Mouse (Mus musculus): ENCODE results near the gene Rgs13. TPM values are rescaled to one million over a fixed set of nuclear protein-coding genes. Genes with fewer than 3 reads are reported as not detected.

Rgs13 gene
- polyA plus RNA-seq, 1 experiment = not detected

- peak; percentile 43 to 73 for DNase-seq (ENCODE audit: low read depth in 1 of 2, low spot score in 2 of 2)
- no peaks in the 10 kb centered on the region for H3K36me3 ChIP-seq (ENCODE audit: control insufficient read depth, insufficient read depth, low read length)
- no peak overlapping the region for H3K4me3 ChIP-seq (ENCODE audit: extremely low read depth, insufficient read depth, insufficient read length)
- no peaks in the 10 kb centered on the region for H3K27me3 ChIP-seq (ENCODE audit: control insufficient read depth, insufficient read depth, low read length)
- no peak for TF ChIP-seq POLR2A (IDR thresholded peaks at IDR 0.05; ENCODE audit: low read depth, low read length)
- TF ChIP-seq CTCF (IDR thresholded peaks at IDR 0.05; ENCODE audit: extremely low read depth, insufficient read depth, insufficient read length, insufficient replicate concordance) = no peak
- peak overlapping the region; percentile 48; the same call in 1 of the 2 replicates for H3K27ac ChIP-seq (ENCODE audit: insufficient read depth, low read length)
- WGBS = 61% methylated on average over 9 of the region's 9 CpGs
- no peaks in the 10 kb centered on the region; the same call in 1 of the 2 replicates for H3K4me1 ChIP-seq (ENCODE audit: control insufficient read depth, insufficient read depth, insufficient read length)
These were observed 1.2 kb upstream of the Rgs13 start for GRCm38 (mm10) chr1:144178281-144178957.

- H3K36me3 ChIP-seq (ENCODE audit: control insufficient read depth, insufficient read depth, low read length) = no peaks in the 10 kb centered on the region
- no peak for DNase-seq (ENCODE audit: low read depth in 1 of 2, low spot score in 2 of 2)
- no peak for TF ChIP-seq CTCF (IDR thresholded peaks at IDR 0.05; ENCODE audit: extremely low read depth, insufficient read depth, insufficient read length, insufficient replicate concordance)
- TF ChIP-seq POLR2A (IDR thresholded peaks at IDR 0.05; ENCODE audit: low read depth, low read length) = no peak
- H3K27me3 ChIP-seq (ENCODE audit: control insufficient read depth, insufficient read depth, low read length) = no peaks in the 10 kb centered on the region
- H3K4me1 ChIP-seq (ENCODE audit: control insufficient read depth, insufficient read depth, insufficient read length) = peaks cover 2% of the 10 kb centered on the region
- no peak overlapping the region for H3K4me3 ChIP-seq (ENCODE audit: extremely low read depth, insufficient read depth, insufficient read length)
- H3K27ac ChIP-seq (ENCODE audit: insufficient read depth, low read length) = no peak overlapping the region
These were observed 448 bp upstream of the Rgs13 start for GRCm38 (mm10) chr1:144177620-144178019.

- DNase-seq (ENCODE audit: low read depth in 1 of 2, low spot score in 2 of 2) = no peak
- TF ChIP-seq CTCF (IDR thresholded peaks at IDR 0.05; ENCODE audit: extremely low read depth, insufficient read depth, insufficient read length, insufficient replicate concordance) (no peak), POLR2A (IDR thresholded peaks at IDR 0.05; ENCODE audit: low read depth, low read length) (no peak)
- Histone ChIP-seq H3K27ac (ENCODE audit: insufficient read depth, low read length) (no peak overlapping the region), H3K27me3 (ENCODE audit: control insufficient read depth, insufficient read depth, low read length) (no peaks in the 10 kb centered on the region), H3K4me3 (ENCODE audit: extremely low read depth, insufficient read depth, insufficient read length) (no peak overlapping the region), H3K4me1 (ENCODE audit: control insufficient read depth, insufficient read depth, insufficient read length) (peaks cover 5% of the 10 kb centered on the region), H3K36me3 (ENCODE audit: control insufficient read depth, insufficient read depth, low read length) (no peaks in the 10 kb centered on the region)
- WGBS = 93% methylated on average over 6 of the region's 6 CpGs
These were observed 2.4 kb downstream of the Rgs13 start for GRCm38 (mm10) chr1:144174760-144175159.

GRCm38 (mm10) chr1:144173568-144174036 lies 3.6 kb downstream of the Rgs13 start:
- 24% methylated on average over 2 of the region's 2 CpGs for WGBS
- no peak for TF ChIP-seq CTCF (IDR thresholded peaks at IDR 0.05; ENCODE audit: extremely low read depth, insufficient read depth, insufficient read length, insufficient replicate concordance)
- no peak for TF ChIP-seq POLR2A (IDR thresholded peaks at IDR 0.05; ENCODE audit: low read depth, low read length)
- Histone ChIP-seq H3K4me1 (ENCODE audit: control insufficient read depth, insufficient read depth, insufficient read length) (peaks cover 5% of the 10 kb centered on the region), H3K36me3 (ENCODE audit: control insufficient read depth, insufficient read depth, low read length) (no peaks in the 10 kb centered on the region), H3K27me3 (ENCODE audit: control insufficient read depth, insufficient read depth, low read length) (no peaks in the 10 kb centered on the region), H3K27ac (ENCODE audit: insufficient read depth, low read length) (no peak overlapping the region), H3K4me3 (ENCODE audit: extremely low read depth, insufficient read depth, insufficient read length) (no peak overlapping the region; the same call in 1 of the 2 replicates)
- peak in 1 of 2 experiments; percentile 65 for DNase-seq (ENCODE audit: low read depth in 1 of 2, low spot score in 2 of 2)

- DNase-seq (ENCODE audit: low read depth in 1 of 2, low spot score in 2 of 2) = no peak
- no peak for TF ChIP-seq CTCF (IDR thresholded peaks at IDR 0.05; ENCODE audit: extremely low read depth, insufficient read depth, insufficient read length, insufficient replicate concordance)
- TF ChIP-seq POLR2A (IDR thresholded peaks at IDR 0.05; ENCODE audit: low read depth, low read length) = no peak
- peaks cover 5% of the 10 kb centered on the region for H3K4me1 ChIP-seq (ENCODE audit: control insufficient read depth, insufficient read depth, insufficient read length)
- no peak overlapping the region for H3K27ac ChIP-seq (ENCODE audit: insufficient read depth, low read length)
- 76% methylated on average over 4 of the region's 4 CpGs for WGBS
- H3K4me3 ChIP-seq (ENCODE audit: extremely low read depth, insufficient read depth, insufficient read length) = no peak overlapping the region
- no peaks in the 10 kb centered on the region for H3K27me3 ChIP-seq (ENCODE audit: control insufficient read depth, insufficient read depth, low read length)
- H3K36me3 ChIP-seq (ENCODE audit: control insufficient read depth, insufficient read depth, low read length) = no peaks in the 10 kb centered on the region
These were observed 8.3 kb downstream of the Rgs13 start for GRCm38 (mm10) chr1:144168921-144169320.

GRCm38 (mm10) chr1:144167761-144168160 lies 9.4 kb downstream of the Rgs13 start:
- Histone ChIP-seq H3K27ac (ENCODE audit: insufficient read depth, low read length) (no peak overlapping the region), H3K4me1 (ENCODE audit: control insufficient read depth, insufficient read depth, insufficient read length) (peaks cover 5% of the 10 kb centered on the region), H3K36me3 (ENCODE audit: control insufficient read depth, insufficient read depth, low read length) (no peaks in the 10 kb centered on the region), H3K4me3 (ENCODE audit: extremely low read depth, insufficient read depth, insufficient read length) (no peak overlapping the region), H3K27me3 (ENCODE audit: control insufficient read depth, insufficient read depth, low read length) (no peaks in the 10 kb centered on the region)
- no peak for DNase-seq (ENCODE audit: low read depth in 1 of 2, low spot score in 2 of 2)
- TF ChIP-seq POLR2A (IDR thresholded peaks at IDR 0.05; ENCODE audit: low read depth, low read length) (no peak), CTCF (IDR thresholded peaks at IDR 0.05; ENCODE audit: extremely low read depth, insufficient read depth, insufficient read length, insufficient replicate concordance) (no peak)
- WGBS = 87% methylated on average over 1 of the region's 1 CpGs

GRCm38 (mm10) chr1:144166897-144167296 lies 10.3 kb downstream of the Rgs13 start:
- TF ChIP-seq CTCF (IDR thresholded peaks at IDR 0.05; ENCODE audit: extremely low read depth, insufficient read depth, insufficient read length, insufficient replicate concordance) (no peak), POLR2A (IDR thresholded peaks at IDR 0.05; ENCODE audit: low read depth, low read length) (no peak)
- no peaks in the 10 kb centered on the region for H3K27me3 ChIP-seq (ENCODE audit: control insufficient read depth, insufficient read depth, low read length)
- no peak overlapping the region for H3K27ac ChIP-seq (ENCODE audit: insufficient read depth, low read length)
- DNase-seq (ENCODE audit: low read depth in 1 of 2, low spot score in 2 of 2) = no peak
- no peak overlapping the region for H3K4me3 ChIP-seq (ENCODE audit: extremely low read depth, insufficient read depth, insufficient read length)
- H3K4me1 ChIP-seq (ENCODE audit: control insufficient read depth, insufficient read depth, insufficient read length) = no peaks in the 10 kb centered on the region
- WGBS = 67% methylated on average over 5 of the region's 5 CpGs
- H3K36me3 ChIP-seq (ENCODE audit: control insufficient read depth, insufficient read depth, low read length) = no peaks in the 10 kb centered on the region
